Mouse (Mus musculus): ENCODE results near the gene Sox5. TPM values are rescaled to one million over a fixed set of nuclear protein-coding genes. Genes with fewer than 3 reads are reported as not detected.

The Sox5 gene
- total RNA-seq, 2 experiments from 2014 or later = 3.3 to 4.9 TPM

DNA sequence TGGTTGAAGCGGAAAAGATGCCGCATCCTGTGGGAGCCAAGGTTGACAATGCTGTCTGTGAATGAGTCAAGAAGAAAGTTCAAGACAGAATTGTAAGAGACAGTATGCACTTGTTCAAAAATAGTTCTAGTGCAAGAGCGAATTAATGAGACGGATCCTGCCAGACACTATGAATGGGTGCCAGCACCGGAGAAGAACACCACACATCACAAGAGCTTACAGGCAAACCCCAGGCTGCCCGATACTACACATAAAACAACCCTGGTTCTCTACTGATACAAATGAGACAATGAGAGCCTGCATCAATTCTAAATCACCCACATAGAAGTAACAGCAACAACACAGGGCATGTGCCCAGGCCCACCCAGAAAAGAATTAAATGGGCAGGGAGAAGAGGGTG lies 8.0 kb downstream of the Sox5 start:
- intact Hi-C loops (cut with DNase I) = no loop called here
- no peak for DNase-seq

DNA sequence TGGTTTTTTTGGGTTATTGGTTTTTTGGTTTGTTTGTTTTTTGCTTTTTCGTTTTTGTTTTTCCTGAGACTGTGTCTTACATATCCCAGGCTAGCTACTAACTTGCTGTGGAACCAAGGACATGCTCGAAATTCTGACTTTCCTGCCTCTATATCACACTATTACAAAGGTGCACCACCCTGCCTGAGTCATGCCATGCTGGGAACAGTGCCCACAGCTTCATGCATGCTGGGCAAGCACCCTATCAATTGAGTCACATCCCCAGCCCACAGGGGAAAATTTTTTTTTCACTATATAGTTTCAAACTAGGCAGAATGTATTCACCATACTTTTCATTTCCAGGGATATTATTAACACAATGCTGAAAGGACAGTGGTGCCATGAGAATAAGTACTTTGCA lies 8.8 kb downstream of the Sox5 start:
- intact Hi-C loops (cut with DNase I) = no loop called here

GRCm38 (mm10) chr6:144772175-144772918 lies 9.4 kb downstream of the Sox5 start:
- intact Hi-C loops (cut with DNase I) = no loop called here
- no peak for DNase-seq

More for the DNA sequence above, 8.8 kb downstream of the Sox5 start:
- DNase-seq = no peak

GRCm38 (mm10) chr6:144769060-144769459 lies 12.7 kb downstream of the Sox5 start:
- DNase-seq = no peak

DNA sequence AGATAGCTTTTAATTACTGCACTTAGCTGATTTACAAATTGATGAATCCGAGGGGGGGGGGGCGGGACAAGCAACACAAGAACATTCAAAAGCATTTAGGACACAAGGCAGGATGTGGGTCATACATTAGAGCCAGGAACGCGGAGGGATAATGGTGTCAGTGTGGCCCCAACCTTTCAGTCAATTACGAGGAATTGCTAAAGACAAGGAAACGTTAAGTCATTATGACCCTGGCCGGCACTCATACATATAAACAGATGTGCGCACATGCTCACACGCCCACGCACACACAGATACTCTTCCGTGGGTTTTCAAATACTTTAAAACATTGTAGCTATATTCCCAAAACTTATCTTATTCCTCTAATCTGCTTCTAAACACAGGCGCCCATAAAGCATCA lies 19.9 kb downstream of the Sox5 start:
- intact Hi-C loops (cut with DNase I) = no loop called here
- no peak for DNase-seq

More at GRCm38 (mm10) chr6:144769060-144769459, 12.7 kb downstream of the Sox5 start:
- intact Hi-C loops (cut with DNase I) = no loop called here

DNA sequence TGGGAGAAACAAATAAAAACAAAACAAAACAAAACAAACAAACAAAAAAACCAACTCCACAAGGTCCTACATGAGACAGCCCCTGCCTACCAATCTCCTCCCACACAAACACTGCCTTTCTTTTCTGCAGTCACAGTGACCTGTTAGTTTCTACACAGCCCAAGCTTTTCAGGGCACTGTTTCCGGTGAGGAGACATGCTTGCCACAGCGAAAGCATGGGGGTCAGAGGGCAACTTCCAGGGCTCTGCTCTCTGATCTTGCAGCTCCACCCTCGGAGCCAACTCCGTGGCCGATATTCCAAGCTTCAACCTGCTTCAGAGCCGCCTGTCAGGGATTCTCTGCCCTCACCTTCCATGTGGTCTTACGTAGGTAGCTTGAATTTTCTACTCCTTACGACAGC lies 22.6 kb downstream of the Sox5 start:
- intact Hi-C loops (cut with DNase I) = no loop called here
- no peak for DNase-seq

DNA sequence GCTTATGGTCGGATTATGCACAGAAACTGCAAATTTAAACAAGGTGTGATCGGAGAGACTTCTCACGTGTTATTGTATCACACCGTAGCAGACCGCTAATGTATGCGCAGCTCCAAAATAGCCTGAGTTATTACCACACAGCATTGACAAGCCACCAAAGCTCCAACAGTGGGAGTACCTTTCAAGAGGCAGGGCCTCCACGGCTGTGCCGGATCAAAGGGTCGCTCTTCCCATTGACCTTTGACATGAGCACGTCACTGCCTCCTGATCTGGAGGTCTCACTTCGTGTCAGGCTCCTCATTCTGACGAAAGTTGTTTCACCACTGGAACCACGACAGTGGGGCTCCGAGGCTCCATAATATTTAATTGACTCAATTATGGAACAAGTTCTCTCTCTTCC lies 24.4 kb downstream of the Sox5 start:
- DNase-seq = no peak
- intact Hi-C loops (cut with DNase I) = no loop called here

DNA sequence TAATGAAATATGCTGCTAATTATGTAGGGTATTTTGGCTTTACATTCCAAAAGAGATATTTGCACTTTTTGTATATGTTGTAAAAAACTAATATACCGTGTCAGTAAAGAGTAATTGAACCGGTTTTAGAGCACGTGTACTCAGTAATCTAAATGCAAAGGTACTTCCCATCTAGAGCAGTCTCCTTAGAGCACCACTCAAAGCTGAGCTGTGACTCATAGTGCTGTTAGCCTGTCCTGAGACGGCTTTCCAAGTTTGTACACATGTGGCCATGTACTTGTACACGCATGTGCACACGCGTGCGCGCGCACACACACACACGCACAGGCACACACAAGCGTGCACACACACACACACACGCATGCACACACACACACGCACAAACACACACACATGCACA lies 25.3 kb downstream of the Sox5 start:
- intact Hi-C loops (cut with DNase I) = no loop called here
- no peak for DNase-seq

- no peak for DNase-seq
- intact Hi-C loops (cut with DNase I) = no loop called here
Measured at GRCm38 (mm10) chr6:144755304-144755703, 26.5 kb downstream of the Sox5 start.

- DNase-seq = no peak
- intact Hi-C loops (cut with DNase I) = no loop called here
Measured at GRCm38 (mm10) chr6:144754366-144754765, 27.4 kb downstream of the Sox5 start.

- intact Hi-C loops (cut with DNase I) = loop anchor here (2.0 kb wide), 1 partner anchor 27 kb away; the partner anchor contains the start of gene Sox5
- peak; percentile 22 to 29 for DNase-seq
Measured at GRCm38 (mm10) chr6:144753963-144754296, 27.8 kb downstream of the Sox5 start.

GRCm38 (mm10) chr6:144753225-144753962 lies 28.4 kb downstream of the Sox5 start:
- DNase-seq = no peak
- intact Hi-C loops (cut with DNase I) = loop anchor here (2.0 kb wide), 1 partner anchor 27 kb away; the partner anchor contains the start of gene Sox5

- no peak for DNase-seq
- intact Hi-C loops (cut with DNase I) = no loop called here
Measured at GRCm38 (mm10) chr6:144751581-144751980, 30.2 kb downstream of the Sox5 start.

DNA sequence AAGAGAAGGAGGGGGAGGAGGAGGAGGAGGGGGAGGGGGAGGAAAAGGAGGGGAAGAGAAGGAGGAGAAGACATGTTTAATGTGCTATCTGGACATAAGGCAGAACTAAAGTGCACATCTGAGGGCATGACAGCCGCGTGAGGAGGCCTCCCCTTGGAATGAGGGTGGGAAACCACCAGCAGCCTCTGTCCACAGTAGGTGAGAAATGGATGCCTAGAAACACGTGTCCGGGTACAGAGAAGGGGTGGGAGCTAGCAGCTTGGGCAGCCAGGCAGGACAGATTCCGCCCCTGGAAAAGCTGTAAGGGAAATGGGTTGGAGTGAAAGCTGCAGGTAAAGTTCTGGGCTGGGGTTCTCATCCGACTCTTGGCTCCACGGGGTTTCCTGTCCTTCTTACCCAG lies 31.6 kb downstream of the Sox5 start:
- intact Hi-C loops (cut with DNase I) = no loop called here
- DNase-seq = no peak

DNA sequence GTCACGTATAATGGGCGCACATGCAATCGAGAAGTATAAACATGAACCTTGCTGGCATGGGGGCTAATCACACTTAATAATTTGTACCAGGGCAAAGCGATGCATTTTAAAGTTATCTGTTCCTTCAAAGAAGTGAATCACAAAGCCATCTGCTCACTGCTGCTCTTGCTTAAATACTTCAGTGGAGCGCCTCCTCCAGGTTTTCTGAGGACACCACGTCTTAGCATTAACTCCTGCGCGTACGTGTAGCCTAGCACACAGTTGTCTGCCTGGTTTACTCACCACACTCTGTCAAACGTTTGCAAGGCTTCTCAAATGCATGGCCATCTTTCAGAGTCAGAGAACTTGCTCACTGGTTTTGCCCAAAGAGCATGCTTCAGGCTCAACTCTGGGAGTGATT lies 35.3 kb downstream of the Sox5 start:
- intact Hi-C loops (cut with DNase I) = no loop called here
- DNase-seq = no peak

- DNase-seq = no peak
- intact Hi-C loops (cut with DNase I) = no loop called here
Measured at GRCm38 (mm10) chr6:144742559-144742958, 39.2 kb downstream of the Sox5 start.

DNA sequence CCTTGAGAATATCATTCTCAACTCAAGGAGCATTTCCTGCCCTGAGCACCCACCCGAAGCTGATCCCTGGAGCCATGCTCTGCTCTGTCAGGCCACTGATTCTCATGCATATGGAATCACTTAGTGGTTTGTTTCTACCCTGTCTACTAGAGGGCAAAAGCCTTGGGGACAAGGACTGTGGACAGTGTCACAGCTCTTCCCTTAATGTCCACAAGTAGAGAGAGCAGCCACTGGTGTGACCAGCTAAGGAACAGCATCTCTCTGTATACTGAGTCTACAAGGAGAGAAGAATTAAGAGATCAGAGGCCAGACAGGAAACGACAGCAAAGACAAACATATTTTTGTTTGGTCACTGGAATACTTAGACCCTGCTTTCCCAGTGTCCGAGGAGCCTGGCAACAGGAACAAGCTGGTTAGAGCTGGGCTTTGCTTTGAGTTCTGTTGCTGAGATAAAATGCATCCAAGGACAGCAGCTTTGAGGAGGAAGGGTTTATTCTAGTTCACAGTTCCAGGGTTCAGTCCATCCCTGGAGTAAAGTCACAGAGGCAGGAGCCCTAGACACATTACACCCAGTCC lies 40.6 kb downstream of the Sox5 start:
- intact Hi-C loops (cut with DNase I) = no loop called here
- DNase-seq = no peak

GRCm38 (mm10) chr6:144740343-144740742 lies 41.4 kb downstream of the Sox5 start:
- intact Hi-C loops (cut with DNase I) = no loop called here
- DNase-seq = no peak

DNA sequence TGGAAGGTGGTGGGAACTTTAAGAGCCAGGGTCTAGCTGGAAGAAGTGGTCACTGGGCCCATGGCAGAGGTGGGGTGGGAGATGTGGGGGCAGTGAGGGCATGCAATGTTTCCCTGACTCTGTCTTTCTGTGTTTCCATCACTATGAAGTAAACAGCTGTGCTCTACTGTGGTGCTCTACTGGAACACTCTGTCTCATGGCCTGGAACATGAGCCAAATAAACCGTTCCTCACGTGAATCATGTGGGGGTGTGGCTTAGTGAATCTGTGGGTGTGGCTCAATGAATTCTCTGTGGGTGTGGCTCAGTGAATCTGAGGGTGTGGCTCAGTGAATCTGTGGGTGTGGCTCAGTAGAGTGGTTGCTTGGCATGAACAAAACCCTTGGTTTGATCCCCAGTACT lies 42.0 kb downstream of the Sox5 start:
- no peak for DNase-seq

GRCm38 (mm10) chr6:144737786-144738185 lies 44.0 kb downstream of the Sox5 start:
- no peak for DNase-seq
- intact Hi-C loops (cut with DNase I) = no loop called here

More for the DNA sequence above, 42.0 kb downstream of the Sox5 start:
- intact Hi-C loops (cut with DNase I) = no loop called here

- DNase-seq = no peak
- intact Hi-C loops (cut with DNase I) = no loop called here
Measured at GRCm38 (mm10) chr6:144731251-144731970, 50.4 kb downstream of the Sox5 start.
